Mouse (Mus musculus) CH12.LX (cell line): Measurements from ENCODE around the gene Trpm3. TPM values are rescaled to one million over a fixed set of nuclear protein-coding genes. Genes with fewer than 3 reads are reported as not detected.

Experiments
- DNase-seq: peaks from one replicate; pipeline ENCODE4 v3.0.0-alpha.2; 2013; ENCODE audit errors: extremely low read depth
- H3K27ac ChIP-seq: 2 replicates; pipeline ENCODE4 v1.5.1; 2012; ENCODE audit warnings: low read depth, mild to moderate bottlenecking, control low read depth, moderate library complexity; ENCODE audit not compliant: insufficient read depth
- H3K27me3 ChIP-seq: replicated peaks from 2 replicates; pipeline ENCODE3; 2012; ENCODE audit warnings: inconsistent platforms
- H3K36me3 ChIP-seq, 2 experiments: replicated peaks in 1 of 2; 2 replicates each; pipeline versions ENCODE3 to v1.6.1; 2012; ENCODE audit warnings: inconsistent platforms in 1 of 2, low read length in 1 of 2, mild to moderate bottlenecking in 1 of 2, mixed read lengths in 1 of 2, moderate library complexity in 1 of 2; ENCODE audit not compliant: control insufficient read depth in 1 of 2, insufficient read depth in 1 of 2
- H3K4me1 ChIP-seq, 2 experiments: 2 replicates each; pipeline ENCODE4 v1.6.1; 2012; ENCODE audit warnings: inconsistent platforms in 1 of 2, moderate library complexity in 1 of 2; ENCODE audit not compliant: insufficient read depth in 2 of 2, control insufficient read depth in 1 of 2
- H3K4me2 ChIP-seq: 2 replicates; pipeline ENCODE4 v1.6.1; 2012; ENCODE audit warnings: low read depth, mild to moderate bottlenecking, control low read depth; ENCODE audit not compliant: poor library complexity, insufficient read depth, severe bottlenecking
- H3K4me3 ChIP-seq, 3 experiments: fragments of 150-350 bp in 1 of 3; sonication (generic) in 1 of 3; replicated peaks in 1 of 3; 2 replicates each; pipeline versions ENCODE3 to v1.5.1; 2011 to 2012; ENCODE audit warnings: low read depth in 2 of 3, low read length in 2 of 3, mild to moderate bottlenecking in 2 of 3, moderate library complexity in 2 of 3, control low read depth in 1 of 3, improper control_type of control experiment in 1 of 3, inconsistent platforms in 1 of 3, mixed read lengths in 1 of 3; ENCODE audit not compliant: poor library complexity in 1 of 3
- H3K79me2 ChIP-seq: replicated peaks from 2 replicates; pipeline ENCODE4 v1.6.1; 2012; ENCODE audit warnings: mild to moderate bottlenecking, moderate library complexity; ENCODE audit not compliant: control insufficient read depth, poor library complexity, insufficient read depth, severe bottlenecking; ENCODE audit errors: extremely low read depth
- H3K9ac ChIP-seq: 2 replicates; pipeline ENCODE4 v1.6.1; 2012; ENCODE audit warnings: low read depth, mild to moderate bottlenecking, control low read depth, moderate library complexity; ENCODE audit not compliant: insufficient read depth
- H3K9me3 ChIP-seq: replicated peaks from 2 replicates; pipeline ENCODE3; 2012; ENCODE audit warnings: low read length, inconsistent platforms, mixed read lengths
- BHLHE40 ChIP-seq: IDR thresholded peaks from 2 replicates; pipeline ENCODE4 v1.6.1; 2011; ENCODE audit warnings: mild to moderate bottlenecking, low read depth, low read length, improper control_type of control experiment
- CHD2 ChIP-seq: IDR thresholded peaks from 2 replicates; pipeline ENCODE4 v1.6.1; 2011; ENCODE audit warnings: low read length, improper control_type of control experiment
- CTCF ChIP-seq, 2 experiments: IDR thresholded peaks in 1 of 2; conservative IDR thresholded peaks in 1 of 2; 2 replicates each; pipeline ENCODE4 v1.5.1; 2011 to 2012; ENCODE audit warnings: low read depth in 2 of 2, low read length in 2 of 2, improper control_type of control experiment in 1 of 2, inconsistent platforms in 1 of 2, mild to moderate bottlenecking in 1 of 2, moderate library complexity in 1 of 2
- ETS1 ChIP-seq: conservative IDR thresholded peaks from 2 replicates; pipeline ENCODE4 v1.6.1; 2012; ENCODE audit warnings: low read depth, mild to moderate bottlenecking, inconsistent platforms, low read length, improper control_type of control experiment, moderate library complexity
- GABPA ChIP-seq: IDR thresholded peaks from 2 replicates; pipeline ENCODE4 v1.6.1; 2012; ENCODE audit warnings: low read depth, low read length, improper control_type of control experiment, inconsistent platforms; ENCODE audit not compliant: insufficient replicate concordance
- HCFC1 ChIP-seq: IDR thresholded peaks from 2 replicates; pipeline ENCODE4 v1.6.1; 2012; ENCODE audit warnings: low read depth, mild to moderate bottlenecking, inconsistent platforms, low read length, improper control_type of control experiment
- IRF4 ChIP-seq: IDR thresholded peaks from 2 replicates; pipeline ENCODE4 v1.6.1; 2014; ENCODE audit warnings: low read depth, mild to moderate bottlenecking, inconsistent platforms, low read length, improper control_type of control experiment
- JUN ChIP-seq: IDR thresholded peaks from 2 replicates; pipeline ENCODE4 v1.6.1; 2011; ENCODE audit warnings: low read depth, mild to moderate bottlenecking, low read length, improper control_type of control experiment, moderate library complexity; ENCODE audit not compliant: insufficient read depth
- JUND ChIP-seq: conservative IDR thresholded peaks from 2 replicates; pipeline ENCODE4 v1.6.1; 2011; ENCODE audit warnings: low read depth, low read length, improper control_type of control experiment
- KAT2A ChIP-seq: IDR thresholded peaks from 2 replicates; pipeline ENCODE4 v1.6.1; 2012; ENCODE audit warnings: low read length, improper control_type of control experiment, inconsistent platforms; ENCODE audit not compliant: insufficient replicate concordance
- MAX ChIP-seq: IDR thresholded peaks from 2 replicates; pipeline ENCODE4 v1.6.1; 2011; ENCODE audit warnings: low read length, improper control_type of control experiment
- MAZ ChIP-seq: IDR thresholded peaks from 2 replicates; pipeline ENCODE4 v1.6.1; 2012; ENCODE audit warnings: low read depth, mild to moderate bottlenecking, inconsistent platforms, low read length, improper control_type of control experiment, moderate library complexity
- MEF2A ChIP-seq: IDR thresholded peaks from 2 replicates; pipeline ENCODE4 v1.6.1; 2014; ENCODE audit warnings: low read depth, mild to moderate bottlenecking, inconsistent platforms, low read length, improper control_type of control experiment, borderline replicate concordance
- MXI1 ChIP-seq: IDR thresholded peaks from 2 replicates; pipeline ENCODE4 v1.6.1; 2011; ENCODE audit warnings: mild to moderate bottlenecking, low read depth, low read length, improper control_type of control experiment
- PAX5 ChIP-seq: IDR thresholded peaks from 2 replicates; pipeline ENCODE4 v1.6.1; 2012; ENCODE audit warnings: low read length, inconsistent platforms, mixed read lengths
- POLR2A ChIP-seq: IDR thresholded peaks from 2 replicates; pipeline ENCODE4 v1.6.1; 2011; ENCODE audit warnings: low read depth, mild to moderate bottlenecking, improper control_type of control experiment, low read length
- POLR2AphosphoS2 ChIP-seq: IDR thresholded peaks from 2 replicates; pipeline ENCODE4 v1.6.1; 2011; ENCODE audit warnings: low read depth, low read length, improper control_type of control experiment
- RAD21 ChIP-seq: IDR thresholded peaks from 2 replicates; pipeline ENCODE4 v1.6.1; 2011; ENCODE audit warnings: low read depth, mild to moderate bottlenecking, low read length, improper control_type of control experiment, moderate library complexity
- RCOR1 ChIP-seq: conservative IDR thresholded peaks from 2 replicates; pipeline ENCODE4 v1.6.1; 2012; ENCODE audit warnings: low read depth, mild to moderate bottlenecking, inconsistent platforms, low read length, improper control_type of control experiment
- SIN3A ChIP-seq: IDR thresholded peaks from 2 replicates; pipeline ENCODE4 v1.6.1; 2012; ENCODE audit warnings: low read length, improper control_type of control experiment, inconsistent platforms
- SMC3 ChIP-seq: IDR thresholded peaks from 2 replicates; pipeline ENCODE4 v1.6.1; 2011; ENCODE audit warnings: low read depth, low read length, improper control_type of control experiment
- TBP ChIP-seq: conservative IDR thresholded peaks from 2 replicates; pipeline ENCODE4 v1.6.1; 2011; ENCODE audit warnings: low read depth, low read length, improper control_type of control experiment
- ZMIZ1 ChIP-seq: IDR thresholded peaks from 2 replicates; pipeline ENCODE4 v1.6.1; 2012; ENCODE audit warnings: low read depth, mild to moderate bottlenecking, inconsistent platforms, low read length, improper control_type of control experiment
- ZNF384 ChIP-seq: IDR thresholded peaks from 2 replicates; pipeline ENCODE4 v1.6.1; 2012; ENCODE audit warnings: low read depth, low read length, improper control_type of control experiment, inconsistent platforms
- dilution Hi-C: fragments of 300-500 bp; cut with MboI; formaldehyde crosslinking; loops from 2 replicates; pipeline ENCODE4 v1.14.3; 2020; ENCODE audit warnings: low sequenced_read_pairs; ENCODE audit not compliant: extremely low pct_unique_long_range_greater_than_20kb, extremely low pct_ligation_motif_present
- in situ Hi-C: fragments of 300-500 bp; cut with MboI; formaldehyde crosslinking; loops from 3 replicates; pipeline ENCODE4 v1.14.3; 2019; ENCODE audit warnings: low sequenced_read_pairs, low pct_ligation_motif_present, low pct_unique_long_range_greater_than_20kb, mixed read lengths
- polyA plus RNA-seq: library from polyadenylated mRNA; unstranded; fragments of >175 nt; gene quantifications from 2 replicates; pipeline ENCODE4 v1.2.1, GENCODE M21; 2012; ENCODE audit warnings: low read depth; ENCODE audit not compliant: insufficient read length
- total RNA-seq, 2 experiments: library from RNA; depleted of rRNA; stranded (reverse); fragments of 300-350 nt in 1 of 2; fragments of >200 nt in 1 of 2; gene quantifications; 2 replicates each; pipeline ENCODE4 v1.2.3; 2012 to 2014

The Trpm3 gene
- total and polyA plus RNA-seq, 3 experiments = 0.01 TPM; not detected in 2

DNA sequence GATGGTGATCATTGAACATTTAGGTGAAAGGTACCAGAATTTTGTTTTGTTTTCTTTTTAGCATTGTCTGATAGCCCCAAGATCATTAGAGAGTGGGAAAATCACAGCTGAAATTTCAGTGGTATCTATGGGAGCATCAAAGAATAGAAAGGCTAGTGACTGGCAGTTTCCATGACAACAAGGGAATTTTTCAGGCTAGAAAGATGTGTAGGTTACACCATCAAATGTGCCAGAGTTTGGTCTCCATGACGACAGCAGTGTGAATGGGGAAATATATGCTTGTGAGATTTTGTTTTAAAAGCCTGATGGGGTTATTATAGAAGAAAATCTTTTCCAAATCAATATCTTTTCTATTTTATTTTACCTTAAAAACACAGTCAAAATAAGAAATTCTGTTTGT lies 50.9 kb downstream of the Trpm3 start:
- no peaks in the 10 kb centered on the region for H3K9me3 ChIP-seq
- no peak overlapping the region for H3K9ac ChIP-seq
- dilution Hi-C loops (no loop called here), in situ Hi-C loops (no loop called here)
- TF ChIP-seq ZMIZ1 (no peak), POLR2A (no peak), TBP (no peak), CHD2 (no peak), IRF4 (no peak), MXI1 (no peak), GABPA (no peak), MAZ (no peak), HCFC1 (no peak), MAX (no peak), RCOR1 (no peak), MEF2A (no peak), JUN (no peak)
- no peak for DNase-seq
- H3K27me3 ChIP-seq = no peaks in the 10 kb centered on the region
- H3K4me3 ChIP-seq = no peak overlapping the region
- no peak overlapping the region for H3K27ac ChIP-seq
- no peak overlapping the region for H3K4me2 ChIP-seq
- no peaks in the 10 kb centered on the region for H3K4me1 ChIP-seq
- H3K36me3 ChIP-seq = no peaks in the 10 kb centered on the region
- no peaks in the 10 kb centered on the region for H3K79me2 ChIP-seq

GRCm38 (mm10) chr19:22222520-22222919 lies 83.7 kb downstream of the Trpm3 start:
- TF ChIP-seq CHD2 = no peak
- TF ChIP-seq RAD21 = no peak
- no peak for TF ChIP-seq KAT2A
- TF ChIP-seq MXI1 = no peak
- TF ChIP-seq IRF4 = no peak
- no peak for TF ChIP-seq SIN3A
- TF ChIP-seq BHLHE40 = no peak
- no peak for TF ChIP-seq SMC3
- no peak for TF ChIP-seq TBP
- TF ChIP-seq ZNF384 = no peak; the same call in 1 of the 2 replicates
- no peak for TF ChIP-seq CTCF (conservative IDR thresholded peaks at IDR 0.05 in 1 of 2, IDR thresholded peaks at IDR 0.05 in 1 of 2; ENCODE audit: low read depth in 2 of 2, low read length in 2 of 2)
- no peak for TF ChIP-seq PAX5
- TF ChIP-seq JUND = no peak
- TF ChIP-seq ETS1 = no peak
- TF ChIP-seq POLR2AphosphoS2 = no peak
- TF ChIP-seq GABPA = no peak
- Histone ChIP-seq H3K9me3 (no peaks in the 10 kb centered on the region), H3K36me3 (no peaks in the 10 kb centered on the region), H3K79me2 (no peaks in the 10 kb centered on the region), H3K27me3 (no peaks in the 10 kb centered on the region), H3K27ac (no peak overlapping the region), H3K4me3 (no peak overlapping the region), H3K4me2 (no peak overlapping the region), H3K9ac (no peak overlapping the region), H3K4me1 (no peaks in the 10 kb centered on the region)
- dilution Hi-C loops (no loop called here), in situ Hi-C loops (no loop called here)
- DNase-seq = no peak
